Mouse (Mus musculus) small intestine, adult 2 months (tissue): ENCODE results near the gene Errfi1. TPM values are rescaled to one million over a fixed set of nuclear protein-coding genes. Genes with fewer than 3 reads are reported as not detected.

ENCODE experiments used
- H3K27ac ChIP-seq: fragments of 200-500 bp; 2 replicates; pipeline ENCODE4 v1.5.1; 2012; ENCODE audit warnings: low read depth, low read length, control low read depth, inconsistent platforms; ENCODE audit not compliant: insufficient read depth
- H3K27me3 ChIP-seq: fragments of 200-500 bp; 2 replicates; pipeline ENCODE4 v1.6.1; 2012; ENCODE audit warnings: mild to moderate bottlenecking, moderate library complexity, low read length, inconsistent platforms; ENCODE audit not compliant: control insufficient read depth, insufficient read depth
- H3K36me3 ChIP-seq: fragments of 200-500 bp; 2 replicates; pipeline ENCODE4 v1.6.1; 2012; ENCODE audit warnings: mild to moderate bottlenecking, low read length, control low read depth, inconsistent platforms; ENCODE audit not compliant: control insufficient read depth, insufficient read depth
- H3K4me1 ChIP-seq: fragments of 200-500 bp; 2 replicates; pipeline ENCODE4 v1.6.1; 2012; ENCODE audit warnings: low read length, inconsistent platforms, mixed read lengths; ENCODE audit not compliant: control insufficient read depth, insufficient read depth, insufficient read length
- H3K4me3 ChIP-seq: fragments of 200-500 bp; 2 replicates; pipeline ENCODE4 v1.5.1; 2012; ENCODE audit warnings: low read depth, mild to moderate bottlenecking, control low read depth, inconsistent platforms, low read length, moderate library complexity
- CTCF ChIP-seq: fragments of 200-500 bp; IDR thresholded peaks from 2 replicates; pipeline ENCODE4 v1.5.1; 2012; ENCODE audit warnings: low read depth, mild to moderate bottlenecking, control low read depth, inconsistent platforms, low read length, moderate library complexity, mixed read lengths; ENCODE audit not compliant: insufficient replicate concordance, insufficient read length; ENCODE audit errors: extremely low read depth
- POLR2A ChIP-seq: fragments of 200-500 bp; IDR thresholded peaks from 2 replicates; pipeline ENCODE4 v1.6.1; 2012; ENCODE audit warnings: low read depth, mild to moderate bottlenecking, control low read depth, inconsistent platforms, low read length, moderate library complexity
- WGBS: fragments of 180-500 bp; shearing (Covaris S2); methylation state at CpG from one replicate; pipeline ENCODE4 v1.1.7; 2018; 5-methylcytosine and 5-hydroxymethylcytosine counted together
- polyA plus RNA-seq: library from polyadenylated mRNA; depleted of rRNA; stranded (reverse); fragments of >200 nt; gene quantifications from 2 replicates; pipeline ENCODE4 v1.2.3, GENCODE M21; 2012

Errfi1 gene
- polyA plus RNA-seq, 1 experiment: 26.7 TPM

DNA sequence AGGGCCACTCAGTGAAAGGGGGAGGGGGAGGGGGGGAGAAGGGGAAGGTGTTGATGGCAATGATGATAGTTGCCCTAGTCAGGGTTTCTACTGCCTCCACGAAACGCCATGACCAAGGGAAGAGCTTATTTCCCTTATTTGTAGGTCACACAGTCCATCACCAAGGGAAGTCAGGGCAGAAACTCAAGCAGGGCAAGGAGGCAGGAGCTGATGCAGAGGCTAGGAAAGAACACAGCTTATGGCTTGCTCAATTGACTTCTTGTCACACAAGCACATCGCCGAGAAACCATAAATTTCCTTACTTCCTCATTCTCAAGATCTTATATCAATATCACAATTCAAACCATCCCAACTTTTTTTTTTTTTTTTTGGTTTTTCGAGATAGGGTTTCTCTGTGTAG lies 37.6 kb downstream of the Errfi1 start:
- no peak overlapping the region for H3K4me3 ChIP-seq
- no peak overlapping the region for H3K27ac ChIP-seq
- no peaks in the 10 kb centered on the region for H3K27me3 ChIP-seq
- TF ChIP-seq POLR2A (no peak), CTCF (no peak)
- H3K36me3 ChIP-seq: no peaks in the 10 kb centered on the region
- H3K4me1 ChIP-seq: peaks cover 5% of the 10 kb centered on the region
- WGBS: 36% methylated on average over 5 of the region's 5 CpGs

- H3K4me3 ChIP-seq: no peak overlapping the region
- peaks cover 23% of the 10 kb centered on the region for H3K36me3 ChIP-seq
- H3K27me3 ChIP-seq: no peaks in the 10 kb centered on the region
- peaks cover 3% of the 10 kb centered on the region; the same call in 1 of the 2 replicates for H3K4me1 ChIP-seq
- WGBS: 55% methylated on average over 8 of the region's 8 CpGs
- TF ChIP-seq POLR2A (no peak), CTCF (no peak)
- no peak overlapping the region for H3K27ac ChIP-seq
Observed at GRCm38 (mm10) chr4:150894718-150895501, 41.2 kb downstream of the Errfi1 start.

- TF ChIP-seq CTCF (no peak), POLR2A (no peak)
- Histone ChIP-seq H3K36me3 (peaks cover 28% of the 10 kb centered on the region), H3K4me1 (peaks cover 3% of the 10 kb centered on the region; the same call in 1 of the 2 replicates), H3K27ac (no peak overlapping the region), H3K4me3 (no peak overlapping the region), H3K27me3 (no peaks in the 10 kb centered on the region)
- WGBS: 94% methylated on average over 26 of the region's 26 CpGs
Observed at GRCm38 (mm10) chr4:150896896-150897624, 43.3 kb downstream of the Errfi1 start.

DNA sequence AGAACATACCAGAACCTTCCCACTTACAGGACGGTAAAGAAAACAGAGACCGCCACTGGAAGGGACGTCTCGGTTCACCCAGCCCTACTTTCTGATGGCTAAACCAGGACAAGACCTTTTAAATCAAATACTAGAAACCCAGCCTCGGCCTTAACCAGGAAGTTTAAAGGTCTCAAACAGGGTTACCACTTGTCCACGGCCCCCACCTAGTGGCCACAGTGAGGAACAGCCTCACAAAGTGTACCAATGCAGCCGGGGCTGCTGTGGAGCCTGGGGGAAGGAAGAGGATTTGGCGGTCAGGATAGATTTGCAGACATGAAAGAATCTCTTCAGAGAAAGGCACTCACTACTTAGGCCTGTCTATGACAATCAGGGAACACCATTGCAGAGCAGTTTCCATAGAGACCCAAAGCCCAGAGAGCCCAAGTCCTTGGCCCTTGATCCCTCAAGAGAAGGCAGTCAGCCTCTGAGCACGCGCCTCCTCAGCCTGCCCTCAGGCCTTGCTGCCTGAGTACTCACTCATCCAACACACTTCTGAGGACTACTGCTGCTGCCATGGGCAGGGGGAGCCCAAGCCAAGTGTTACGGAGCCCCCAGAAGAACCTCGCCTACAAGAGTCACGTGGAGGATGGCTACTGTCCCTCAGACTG lies 45.1 kb downstream of the Errfi1 start:
- 48% methylated on average over 13 of the region's 13 CpGs for WGBS
- Histone ChIP-seq H3K27me3 (no peaks in the 10 kb centered on the region), H3K4me3 (no peak overlapping the region), H3K36me3 (peaks cover 41% of the 10 kb centered on the region), H3K27ac (no peak overlapping the region), H3K4me1 (peaks cover 3% of the 10 kb centered on the region; the same call in 1 of the 2 replicates)
- TF ChIP-seq CTCF (peak; percentile 96; the same call in 1 of the 2 replicates), POLR2A (0 out of 2 replicates have a peak, but pooled peaks have one; percentile 18)

DNA sequence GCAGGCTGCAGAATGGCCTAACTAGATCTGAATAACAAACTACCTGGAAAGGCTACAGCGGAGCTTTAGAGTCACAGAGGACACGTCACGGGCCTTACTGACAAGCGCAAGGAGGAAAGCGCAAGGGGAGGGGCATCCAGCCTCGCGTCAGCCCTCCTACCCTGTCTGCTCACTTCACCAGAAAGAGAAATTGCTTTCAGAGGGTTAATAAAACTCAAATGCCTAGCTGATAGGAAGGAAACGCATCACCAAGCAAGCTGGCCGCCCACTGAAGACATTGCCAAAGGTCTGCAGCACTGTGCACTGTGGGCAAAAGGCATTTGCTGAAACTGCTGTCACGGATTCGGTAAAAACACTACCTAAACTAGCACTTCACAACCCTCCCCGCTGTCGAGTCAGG lies 46.8 kb downstream of the Errfi1 start:
- Histone ChIP-seq H3K27me3 (no peaks in the 10 kb centered on the region), H3K4me3 (no peak overlapping the region), H3K27ac (no peak overlapping the region), H3K36me3 (peaks cover 47% of the 10 kb centered on the region), H3K4me1 (peaks cover 3% of the 10 kb centered on the region; the same call in 1 of the 2 replicates)
- 93% methylated on average over 13 of the region's 13 CpGs for WGBS
- TF ChIP-seq CTCF (no peak), POLR2A (no peak)

GRCm38 (mm10) chr4:150901651-150902050 lies 47.9 kb downstream of the Errfi1 start:
- WGBS: 54% methylated on average over 9 of the region's 9 CpGs
- no peak overlapping the region for H3K27ac ChIP-seq
- no peak overlapping the region for H3K4me3 ChIP-seq
- peaks cover 51% of the 10 kb centered on the region for H3K36me3 ChIP-seq
- no peaks in the 10 kb centered on the region for H3K27me3 ChIP-seq
- TF ChIP-seq CTCF: peak; percentile 73; the same call in 1 of the 2 replicates
- TF ChIP-seq POLR2A: no peak
- peaks cover 3% of the 10 kb centered on the region; the same call in 1 of the 2 replicates for H3K4me1 ChIP-seq
